ENCODE assay signal across 21 mouse cellular contexts in the genomic region with DNA sequence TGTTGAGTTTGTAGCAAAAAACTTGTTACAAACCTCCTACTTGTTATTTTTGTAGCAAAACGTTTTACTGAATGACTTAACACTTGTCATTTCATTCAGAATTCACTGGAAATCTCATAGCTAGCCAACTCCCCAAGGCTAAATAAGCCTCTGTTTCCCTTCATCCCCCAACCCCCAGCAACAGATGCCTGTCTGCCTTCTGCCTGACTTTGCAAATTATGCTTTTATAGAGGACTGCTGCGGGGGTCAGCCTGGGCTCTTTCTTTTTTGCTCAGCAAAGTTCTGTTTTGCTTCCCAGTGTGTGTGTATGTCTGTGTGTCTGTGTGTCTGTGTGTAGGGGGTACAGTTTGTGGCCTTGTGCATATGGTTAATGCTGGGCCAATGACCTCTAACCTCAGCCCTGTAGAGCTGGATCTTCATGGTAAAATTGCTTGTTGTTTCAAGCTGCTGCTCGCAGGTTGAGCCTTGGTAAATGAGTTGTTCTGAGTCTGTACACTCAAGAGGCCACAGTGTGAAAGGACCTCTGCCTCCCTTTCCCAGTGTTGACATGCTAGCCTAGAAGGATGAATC.
DNase-seq lines count a peak whose midpoint lies in the region; ATAC-seq and TF ChIP-seq lines count a peak whose summit lies in the region.
"Had no signal": no experiment of that assay in that cellular context is flagged by ENCODE, and none has a peak within 500 bp of the region (broad histone marks: within the 10 kb centered on the region; RNA-seq: fewer than 3 reads in every experiment).

No protein-coding gene starts in this region.

- peak overlapping the region; percentile 50 for H3K27ac ChIP-seq in hindbrain, embryonic 10.5 days
- H3K27ac ChIP-seq in hindbrain, postnatal 0 days: no peak overlapping the region
- peak overlapping the region; percentile 39; the same call in 1 of the 2 replicates for H3K27ac ChIP-seq in brown adipose tissue, adult 24 weeks (replicated peaks; ENCODE audit: low read depth, low read length)
- H3K27ac ChIP-seq in forebrain, embryonic 12.5 days: no peak overlapping the region
- no peak overlapping the region for H3K27ac ChIP-seq in lung, postnatal 0 days (ENCODE audit: low read length)
- H3K27ac ChIP-seq: heart, embryonic 13.5 days; left cerebral cortex, adult 2 months; liver, embryonic 13.5 days; lung, embryonic 15.5 days; macrophage; midbrain, embryonic 12.5 days; neural tube, embryonic 13.5 days had no signal

- TF ChIP-seq EP300 in lung, postnatal 0 days (IDR thresholded peaks at IDR 0.05): no peak

- ATAC-seq in hindbrain, postnatal 0 days: no peak
- ATAC-seq in forebrain, embryonic 12.5 days (ENCODE audit: low FRiP score): peak; percentile 58; the same call in 1 of the 2 replicates
- no peak for ATAC-seq in lung, postnatal 0 days

- H3K36me3 ChIP-seq in hindbrain, embryonic 10.5 days: no peaks in the 10 kb centered on the region
- H3K36me3 ChIP-seq in hindbrain, postnatal 0 days (ENCODE audit: insufficient read depth, low read length): no peaks in the 10 kb centered on the region
- H3K36me3 ChIP-seq in forebrain, embryonic 12.5 days (replicated peaks): no peaks in the 10 kb centered on the region
- no peaks in the 10 kb centered on the region for H3K36me3 ChIP-seq in lung, postnatal 0 days (ENCODE audit: insufficient read depth, low read length)
- H3K36me3 ChIP-seq: heart, embryonic 13.5 days; liver, embryonic 13.5 days; lung, embryonic 15.5 days; midbrain, embryonic 12.5 days; neural tube, embryonic 13.5 days had no signal

- TF ChIP-seq CTCF in hindbrain, postnatal 0 days (IDR thresholded peaks at IDR 0.05; ENCODE audit: low read depth): no peak
- no peak for TF ChIP-seq CTCF in lung, postnatal 0 days (IDR thresholded peaks at IDR 0.05)

- H3K4me2 ChIP-seq in hindbrain, postnatal 0 days (ENCODE audit: low read depth, low read length): no peak overlapping the region
- no peak overlapping the region for H3K4me2 ChIP-seq in forebrain, embryonic 12.5 days
- H3K4me2 ChIP-seq in lung, postnatal 0 days (replicated peaks; ENCODE audit: low read depth, low read length): no peak overlapping the region
- H3K4me2 ChIP-seq: heart, embryonic 13.5 days; liver, embryonic 13.5 days; lung, embryonic 15.5 days; midbrain, embryonic 12.5 days; neural tube, embryonic 13.5 days had no signal

- H3K9me3 ChIP-seq in hindbrain, embryonic 10.5 days: no peaks in the 10 kb centered on the region
- no peaks in the 10 kb centered on the region for H3K9me3 ChIP-seq in hindbrain, postnatal 0 days (ENCODE audit: low read length)
- no peaks in the 10 kb centered on the region for H3K9me3 ChIP-seq in forebrain, embryonic 12.5 days
- no peaks in the 10 kb centered on the region for H3K9me3 ChIP-seq in lung, postnatal 0 days (ENCODE audit: low read length)
- H3K9me3 ChIP-seq: heart, embryonic 13.5 days; liver, embryonic 13.5 days; lung, embryonic 15.5 days; midbrain, embryonic 12.5 days; neural tube, embryonic 13.5 days had no signal

- H3K4me1 ChIP-seq in hindbrain, embryonic 10.5 days (replicated peaks): peaks cover 31% of the 10 kb centered on the region
- peaks cover 3% of the 10 kb centered on the region; the same call in 1 of the 2 replicates for H3K4me1 ChIP-seq in hindbrain, postnatal 0 days (ENCODE audit: insufficient read depth, low read length)
- H3K4me1 ChIP-seq in brown adipose tissue, adult 24 weeks (ENCODE audit: control insufficient read depth, insufficient read depth, insufficient read length, low read length): peaks cover 6% of the 10 kb centered on the region; the same call in 1 of the 2 replicates
- peaks cover 11% of the 10 kb centered on the region for H3K4me1 ChIP-seq in forebrain, embryonic 12.5 days
- peaks cover 6% of the 10 kb centered on the region; the same call in 1 of the 2 replicates for H3K4me1 ChIP-seq in lung, postnatal 0 days (ENCODE audit: insufficient read depth, low read depth, low read length)
- H3K4me1 ChIP-seq: liver, embryonic 13.5 days had no signal

- H3K27me3 ChIP-seq in hindbrain, embryonic 10.5 days (ENCODE audit: insufficient read depth, poor library complexity, severe bottlenecking): no peaks in the 10 kb centered on the region
- H3K27me3 ChIP-seq in hindbrain, postnatal 0 days (ENCODE audit: insufficient read depth, low read length): no peaks in the 10 kb centered on the region
- no peaks in the 10 kb centered on the region for H3K27me3 ChIP-seq in forebrain, embryonic 12.5 days
- H3K27me3 ChIP-seq in lung, postnatal 0 days (replicated peaks; ENCODE audit: insufficient read depth, low read length): no peaks in the 10 kb centered on the region
- H3K27me3 ChIP-seq: heart, embryonic 13.5 days; liver, embryonic 13.5 days; lung, embryonic 15.5 days; midbrain, embryonic 12.5 days; neural tube, embryonic 13.5 days had no signal

- 40% methylated on average over 3 of the region's 3 CpGs for WGBS in hindbrain, embryonic 10.5 days
- WGBS in hindbrain, postnatal 0 days: 36% methylated on average over 3 of the region's 3 CpGs
- 38% methylated on average over 3 of the region's 3 CpGs for WGBS in forebrain, embryonic 12.5 days
- 62% methylated on average over 3 of the region's 3 CpGs for WGBS in lung, postnatal 0 days

- H3K4me3 ChIP-seq in hindbrain, embryonic 10.5 days: no peak overlapping the region
- H3K4me3 ChIP-seq in hindbrain, postnatal 0 days (ENCODE audit: low read length): no peak overlapping the region
- no peak overlapping the region for H3K4me3 ChIP-seq in brown adipose tissue, adult 24 weeks (ENCODE audit: insufficient read depth, low read depth, low read length)
- no peak overlapping the region for H3K4me3 ChIP-seq in forebrain, embryonic 12.5 days (replicated peaks)
- no peak overlapping the region for H3K4me3 ChIP-seq in lung, postnatal 0 days (ENCODE audit: low read depth, low read length)
- H3K4me3 ChIP-seq: erythroblast, embryonic 14.5 days; heart, embryonic 13.5 days; left cerebral cortex, adult 2 months; liver, embryonic 13.5 days; lung, embryonic 15.5 days; midbrain, embryonic 12.5 days; neural tube, embryonic 13.5 days had no signal

- peak; percentile 38 for DNase-seq in hindbrain, embryonic 10.5 days (ENCODE audit: low spot score)
- DNase-seq in hindbrain, postnatal 0 days (ENCODE audit: low spot score): no peak
- DNase-seq in adipocyte (ENCODE audit: low spot score): peak; percentile 90
- DNase-seq in adrenal gland, postnatal 10 days: no peak
- DNase-seq in lung, postnatal 0 days (ENCODE audit: low spot score): no peak
- DNase-seq: adrenal gland, adult 2 months; cerebellum, adult 11-12 months; cerebellum, postnatal 14 days; kidney, adult 18-20 months; liver, embryonic 13.5 days; right cerebral cortex, postnatal 25 days; thymus, postnatal 36 days had no signal

- no peak overlapping the region for H3K9ac ChIP-seq in hindbrain, postnatal 0 days (replicated peaks; ENCODE audit: low read length)
- no peak overlapping the region for H3K9ac ChIP-seq in forebrain, embryonic 12.5 days
- no peak overlapping the region for H3K9ac ChIP-seq in lung, postnatal 0 days (replicated peaks; ENCODE audit: low read depth)
- H3K9ac ChIP-seq: heart, embryonic 13.5 days; liver, embryonic 13.5 days; lung, embryonic 15.5 days; midbrain, embryonic 12.5 days; neural tube, embryonic 13.5 days had no signal

Comparison
In these comparisons a context has a peak if more than half of its experiments do, and no peak if none do; other contexts are left out.
1. DNase-seq: peak in hindbrain, embryonic 10.5 days (single experiment) and adipocyte (single experiment); none in hindbrain, postnatal 0 days (single experiment), adrenal gland, postnatal 10 days (single experiment) and lung, postnatal 0 days (single experiment).
2. H3K27ac ChIP-seq: peak in hindbrain, embryonic 10.5 days (single experiment) and brown adipose tissue, adult 24 weeks (single experiment); none in hindbrain, postnatal 0 days (single experiment), forebrain, embryonic 12.5 days (single experiment) and lung, postnatal 0 days (single experiment).